Mouse (Mus musculus) heart, postnatal 0 days (tissue): ENCODE measurements around the gene Ifi47. TPM values are rescaled to one million over a fixed set of nuclear protein-coding genes. Genes with fewer than 3 reads are reported as not detected.

Source experiments
- ATAC-seq: fragments of 200-750 bp; cut with Nextera tagmentation; 2 replicates; pipeline ENCODE4 v1.8.0; 2017; ENCODE audit warnings: low read depth, moderate number of reproducible peaks, moderate library complexity; ENCODE audit not compliant: insufficient read depth
- DNase-seq: peaks from one replicate; pipeline ENCODE4 v3.0.0-alpha.2; 2016; ENCODE audit warnings: low spot score
- H3K27ac ChIP-seq: fragments of 300-500 bp; sonication (generic); 2 replicates; pipeline ENCODE4 v1.5.1; 2014; ENCODE audit warnings: low read depth, mild to moderate bottlenecking
- H3K27me3 ChIP-seq: fragments of 300-500 bp; sonication (generic); 2 replicates; pipeline ENCODE4 v1.6.1; 2014; ENCODE audit warnings: low read length, mixed read lengths; ENCODE audit not compliant: control insufficient read depth, insufficient read depth
- H3K36me3 ChIP-seq: fragments of 300-500 bp; sonication (generic); replicated peaks from 2 replicates; pipeline ENCODE4 v1.6.1; 2014; ENCODE audit warnings: low read length, mixed read lengths; ENCODE audit not compliant: control insufficient read depth, insufficient read depth
- H3K4me1 ChIP-seq: fragments of 300-500 bp; sonication (generic); 2 replicates; pipeline ENCODE4 v1.6.1; 2014; ENCODE audit warnings: antibody characterized with exemption; ENCODE audit not compliant: control insufficient read depth, insufficient read depth
- H3K4me2 ChIP-seq: fragments of 300-500 bp; sonication (generic); 2 replicates; pipeline ENCODE4 v1.6.1; 2014; ENCODE audit warnings: low read depth, mild to moderate bottlenecking, low read length, moderate library complexity
- H3K4me3 ChIP-seq: fragments of 300-500 bp; sonication (generic); 2 replicates; pipeline ENCODE4 v1.5.1; 2014; ENCODE audit warnings: low read depth, low read length
- H3K9ac ChIP-seq: fragments of 300-500 bp; sonication (generic); replicated peaks from 2 replicates; pipeline ENCODE4 v1.6.1; 2014; ENCODE audit warnings: low read depth, low read length, mixed read lengths
- H3K9me3 ChIP-seq: fragments of 300-500 bp; sonication (generic); replicated peaks from 2 replicates; pipeline ENCODE4 v1.6.1; 2016; ENCODE audit warnings: low read length; ENCODE audit not compliant: control insufficient read depth
- CTCF ChIP-seq: IDR thresholded peaks from 2 replicates; pipeline ENCODE4 v1.5.1; 2016; ENCODE audit warnings: antibody characterized with exemption, control low read depth, low read depth
- EP300 ChIP-seq: IDR thresholded peaks from 2 replicates; pipeline ENCODE4 v1.6.1; 2016; ENCODE audit warnings: antibody characterized with exemption, low read depth
- WGBS: fragments of 180-500 bp; shearing (Covaris S2); extraction: QIAGEN DNeasy Blood & Tissue Kit; methylation state at CpG from one replicate; pipeline ENCODE4 v1.1.7; 2014; 5-methylcytosine and 5-hydroxymethylcytosine counted together
- polyA plus RNA-seq: library from polyadenylated mRNA; unstranded; fragments of >200 nt; fragmentation: Nextera tagmentation; extraction: Ambion mirVana; gene quantifications from 2 replicates; pipeline ENCODE4 v1.2.1, GENCODE M21; 2015
- total RNA-seq: library from RNA; depleted of rRNA; stranded (reverse); fragments of >200 nt; gene quantifications from 2 replicates; pipeline ENCODE4 v1.2.3, GENCODE M21; 2014; ENCODE audit warnings: low replicate concordance; rRNA removed

Gene Ifi47
- total and polyA plus RNA-seq, 2 experiments from 2014 or later, result 1.4 to 2.1 TPM

- WGBS, result 53% methylated on average over 6 of the region's 6 CpGs
- ATAC-seq (no peak), DNase-seq (no peak)
- Histone ChIP-seq H3K9ac (no peak overlapping the region), H3K4me1 (no peaks in the 10 kb centered on the region), H3K4me3 (no peak overlapping the region), H3K27me3 (no peaks in the 10 kb centered on the region), H3K4me2 (no peak overlapping the region), H3K36me3 (no peaks in the 10 kb centered on the region), H3K27ac (peak overlapping the region; percentile 6; the same call in 1 of the 2 replicates), H3K9me3 (no peaks in the 10 kb centered on the region)
- TF ChIP-seq CTCF (no peak), EP300 (no peak)
These were observed 36.3 kb downstream of the Ifi47 start for GRCm38 (mm10) chr11:49112624-49113219.

GRCm38 (mm10) chr11:49114158-49114557 is 37.8 kb downstream of the Ifi47 start:
- TF ChIP-seq EP300 (peak; percentile 61), CTCF (no peak)
- Histone ChIP-seq H3K9me3 (no peaks in the 10 kb centered on the region), H3K36me3 (no peaks in the 10 kb centered on the region), H3K4me2 (no peak overlapping the region), H3K9ac (no peak overlapping the region), H3K27ac (no peak overlapping the region), H3K4me1 (no peaks in the 10 kb centered on the region), H3K27me3 (no peaks in the 10 kb centered on the region), H3K4me3 (no peak overlapping the region)
- ATAC-seq (0 out of 2 replicates have a peak, but pooled peaks have one; percentile 41), DNase-seq (peak; percentile 30)
- WGBS, result 39% methylated on average over 2 of the region's 2 CpGs

- peak within 1 kb of the TSS; percentile 73 for H3K27ac ChIP-seq
- DNase-seq, result no peak
These were observed 38.4 kb downstream of the Ifi47 start, which contains the start of gene Olfr1396 for GRCm38 (mm10) chr11:49114774-49115173. TSS of gene Olfr1396 (minus strand) at chr11:49114874.

GRCm38 (mm10) chr11:49119635-49120034 is 43.2 kb downstream of the Ifi47 start:
- no peaks in the 10 kb centered on the region for H3K27me3 ChIP-seq
- ATAC-seq (no peak), DNase-seq (no peak)
- H3K36me3 ChIP-seq, result no peaks in the 10 kb centered on the region
- TF ChIP-seq CTCF, result no peak
- no peak for TF ChIP-seq EP300
- no peak overlapping the region for H3K27ac ChIP-seq
- WGBS, result 58% methylated on average over 3 of the region's 3 CpGs
- H3K4me3 ChIP-seq, result no peak overlapping the region
- no peak overlapping the region for H3K9ac ChIP-seq
- no peaks in the 10 kb centered on the region for H3K9me3 ChIP-seq
- H3K4me1 ChIP-seq, result no peaks in the 10 kb centered on the region
- H3K4me2 ChIP-seq, result no peak overlapping the region

More at GRCm38 (mm10) chr11:49114774-49115173, 38.4 kb downstream of the Ifi47 start, which contains the start of gene Olfr1396:
- no peak within 1 kb of the TSS for H3K9ac ChIP-seq
- H3K9me3 ChIP-seq, result no peaks in the 10 kb centered on the region
- no peaks in the 10 kb centered on the region for H3K4me1 ChIP-seq
- TF ChIP-seq EP300 (no peak), CTCF (no peak)
- no peak within 1 kb of the TSS for H3K4me2 ChIP-seq
- H3K27me3 ChIP-seq, result no peaks in the 10 kb centered on the region
- no peaks in the 10 kb centered on the region for H3K36me3 ChIP-seq
- ATAC-seq, result no peak
- no peak within 1 kb of the TSS for H3K4me3 ChIP-seq

GRCm38 (mm10) chr11:49124169-49124568 is 47.8 kb downstream of the Ifi47 start:
- DNase-seq (no peak), ATAC-seq (no peak)
- Histone ChIP-seq H3K4me1 (no peaks in the 10 kb centered on the region), H3K9ac (no peak overlapping the region), H3K36me3 (no peaks in the 10 kb centered on the region), H3K27ac (no peak overlapping the region), H3K27me3 (no peaks in the 10 kb centered on the region), H3K9me3 (no peaks in the 10 kb centered on the region), H3K4me3 (no peak overlapping the region), H3K4me2 (no peak overlapping the region)
- WGBS, result 82% methylated on average over 2 of the region's 2 CpGs
- TF ChIP-seq EP300 (no peak), CTCF (no peak)

- no peak for DNase-seq
- H3K27ac ChIP-seq, result no peak within 1 kb of the TSS
- H3K9ac ChIP-seq, result no peak within 1 kb of the TSS
- WGBS, result 83% methylated on average over 6 of the region's 6 CpGs
- H3K27me3 ChIP-seq, result no peaks in the 10 kb centered on the region
- no peak for TF ChIP-seq EP300
- TF ChIP-seq CTCF, result no peak
- no peaks in the 10 kb centered on the region for H3K9me3 ChIP-seq
- no peaks in the 10 kb centered on the region for H3K36me3 ChIP-seq
- no peak for ATAC-seq
- no peaks in the 10 kb centered on the region for H3K4me1 ChIP-seq
- H3K4me3 ChIP-seq, result no peak within 1 kb of the TSS
- H3K4me2 ChIP-seq, result no peak within 1 kb of the TSS
These were observed 65.6 kb downstream of the Ifi47 start, which contains the start of gene Olfr1395 for GRCm38 (mm10) chr11:49141974-49142373. TSS of gene Olfr1395 (plus strand) at chr11:49142274.

Other genes starting within 250 kb of the Ifi47 start
- gene Gm12184, start 249.9 kb upstream of the Ifi47 start, total RNA-seq, result 1.8 and 27.8 TPM in 2 replicates
- gene Gm12184, start 249.9 kb upstream of the Ifi47 start, polyA plus RNA-seq, result 1.8 and 2.7 TPM in 2 replicates
- 23.0 and 34.7 TPM in 2 replicates for gene Irgm1, start 204.9 kb upstream of the Ifi47 start, total RNA-seq
- 13.8 and 15.0 TPM in 2 replicates for gene Irgm1, start 204.9 kb upstream of the Ifi47 start, polyA plus RNA-seq
- gene Gm5431, start 174.4 kb upstream of the Ifi47 start, total RNA-seq, result 0.08 and 0.92 TPM in 2 replicates
- gene Gm5431, start 174.4 kb upstream of the Ifi47 start, polyA plus RNA-seq, result 0.11 and 0.12 TPM in 2 replicates
- gene Psme2b, start 130.4 kb upstream of the Ifi47 start, total RNA-seq, result 0.42 and 0.93 TPM in 2 replicates
- 2.6 and 3.5 TPM in 2 replicates for gene Psme2b, start 130.4 kb upstream of the Ifi47 start, polyA plus RNA-seq
- 1.7 TPM in 1 of 2 replicates, not detected in the other for gene Olfr56, start 97.7 kb upstream of the Ifi47 start, total RNA-seq
- 0.05 TPM in 1 of 2 replicates, not detected in the other for gene Olfr56, start 97.7 kb upstream of the Ifi47 start, polyA plus RNA-seq
- 2.5 and 4.9 TPM in 2 replicates for gene 9930111J21Rik1, start 97.2 kb upstream of the Ifi47 start, total RNA-seq
- gene 9930111J21Rik1, start 97.2 kb upstream of the Ifi47 start, polyA plus RNA-seq, result 0.49 and 0.52 TPM in 2 replicates
- not detected in 2 replicates for gene Gm12185, start 84.4 kb upstream of the Ifi47 start, total RNA-seq
- gene Gm12185, start 84.4 kb upstream of the Ifi47 start, polyA plus RNA-seq, result 0.03 TPM in 1 of 2 replicates, not detected in the other
- gene Tgtp1, start 82.4 kb upstream of the Ifi47 start, total RNA-seq, result 0.39 TPM in 1 of 2 replicates, not detected in the other
- 0.14 and 0.25 TPM in 2 replicates for gene Tgtp1, start 82.4 kb upstream of the Ifi47 start, polyA plus RNA-seq
- 2.7 and 8.2 TPM in 2 replicates for gene 9930111J21Rik2, start 25.3 kb upstream of the Ifi47 start, total RNA-seq
- 1.1 and 1.2 TPM in 2 replicates for gene 9930111J21Rik2, start 25.3 kb upstream of the Ifi47 start, polyA plus RNA-seq
- 0.08 TPM in 1 of 2 replicates, not detected in the other for gene Tgtp2, start 12.4 kb upstream of the Ifi47 start, total RNA-seq
- 0.36 and 0.54 TPM in 2 replicates for gene Tgtp2, start 12.4 kb upstream of the Ifi47 start, polyA plus RNA-seq
- gene Olfr1396, start 38.3 kb downstream of the Ifi47 start, total RNA-seq, result 20.3 TPM in 1 of 2 replicates, not detected in the other
- gene Olfr1396, start 38.3 kb downstream of the Ifi47 start, polyA plus RNA-seq, result 0.45 and 0.59 TPM in 2 replicates
- gene Olfr1395, start 65.7 kb downstream of the Ifi47 start, total RNA-seq, result not detected in 2 replicates
- gene Olfr1395, start 65.7 kb downstream of the Ifi47 start, polyA plus RNA-seq, result not detected in 2 replicates
- not detected in 2 replicates for gene Olfr1394, start 77.8 kb downstream of the Ifi47 start, total RNA-seq
- not detected in 2 replicates for gene Olfr1394, start 77.8 kb downstream of the Ifi47 start, polyA plus RNA-seq
- gene Btnl9, start 110.6 kb downstream of the Ifi47 start, total RNA-seq, result 14.5 and 33.4 TPM in 2 replicates
- gene Btnl9, start 110.6 kb downstream of the Ifi47 start, polyA plus RNA-seq, result 11.2 and 12.2 TPM in 2 replicates
- 7.4 and 22.9 TPM in 2 replicates for gene Zfp62, start 126.7 kb downstream of the Ifi47 start, total RNA-seq
- 19.0 and 20.4 TPM in 2 replicates for gene Zfp62, start 126.7 kb downstream of the Ifi47 start, polyA plus RNA-seq
- 115 and 163 TPM in 2 replicates for gene Mgat1, start 167.6 kb downstream of the Ifi47 start, total RNA-seq
- 42.3 and 45.7 TPM in 2 replicates for gene Mgat1, start 167.6 kb downstream of the Ifi47 start, polyA plus RNA-seq
- not detected in 2 replicates for gene Olfr1393, start 201.7 kb downstream of the Ifi47 start, total RNA-seq
- 0.19 and 0.30 TPM in 2 replicates for gene Olfr1393, start 201.7 kb downstream of the Ifi47 start, polyA plus RNA-seq
- gene Olfr1392, start 208.7 kb downstream of the Ifi47 start, total RNA-seq, result not detected in 2 replicates
- not detected in 2 replicates for gene Olfr1392, start 208.7 kb downstream of the Ifi47 start, polyA plus RNA-seq
- gene Olfr10, start 228.2 kb downstream of the Ifi47 start, total RNA-seq, result not detected in 2 replicates
- gene Olfr10, start 228.2 kb downstream of the Ifi47 start, polyA plus RNA-seq, result not detected in 2 replicates
- not detected in 2 replicates for gene Olfr1391, start 246.2 kb downstream of the Ifi47 start, total RNA-seq
- not detected in 2 replicates for gene Olfr1391, start 246.2 kb downstream of the Ifi47 start, polyA plus RNA-seq